Mouse (Mus musculus) megakaryocyte, embryonic 14.5 days (primary cell): ENCODE results near the gene Igsf3.

Experiments
- FLI1 ChIP-seq: IDR thresholded peaks from 2 replicates; pipeline ENCODE4 v1.6.1; 2012; ENCODE audit warnings: low read length, inconsistent platforms, mixed read lengths
- GATA1 ChIP-seq: IDR thresholded peaks from 3 replicates; pipeline ENCODE4 v1.6.1; 2012; ENCODE audit warnings: mixed read lengths, low read length, inconsistent platforms, borderline replicate concordance

GRCm38 (mm10) chr3:101405495-101405894 lies 28.6 kb downstream of the Igsf3 start:
- no peak for TF ChIP-seq GATA1
- TF ChIP-seq FLI1 = no peak
